Mouse (Mus musculus) heart, adult 2 months (tissue): ENCODE measurements at regions not wholly inside any gene's neighbourhood (a gene's known extent, or its start where the extent isn't known, plus 50 kb on each side); places are given as distances from the start of the nearest gene placed in this dataset.

Experiments
- DNase-seq, 2 experiments: peaks; one replicate each; pipeline ENCODE4 v3.0.0; 2021
- H3K27ac ChIP-seq: fragments of 200-600 bp; 2 replicates; pipeline ENCODE4 v1.8.1; 2022
- H3K27me3 ChIP-seq: fragments of 200-500 bp; 2 replicates; pipeline ENCODE4 v1.6.1; 2012; ENCODE audit warnings: mild to moderate bottlenecking, low read length, inconsistent platforms, mixed read lengths; ENCODE audit not compliant: control insufficient read depth, insufficient read depth
- H3K36me3 ChIP-seq: fragments of 200-500 bp; 2 replicates; pipeline ENCODE4 v1.6.1; 2012; ENCODE audit warnings: low read length, inconsistent platforms; ENCODE audit not compliant: control insufficient read depth, insufficient read depth
- H3K4me1 ChIP-seq: fragments of 200-500 bp; 2 replicates; pipeline ENCODE4 v1.6.1; 2011; ENCODE audit warnings: low read length; ENCODE audit not compliant: control insufficient read depth, insufficient read depth
- H3K4me3 ChIP-seq: fragments of 200-600 bp; 2 replicates; pipeline ENCODE4 v1.8.1; 2022
- H3K79me2 ChIP-seq: fragments of 200-500 bp; replicated peaks from 2 replicates; pipeline ENCODE4 v1.6.1; 2012; ENCODE audit warnings: mild to moderate bottlenecking, inconsistent platforms, low read length, moderate library complexity, mixed read lengths; ENCODE audit not compliant: control insufficient read depth, insufficient read depth
- H3K9ac ChIP-seq: fragments of 200-500 bp; 2 replicates; pipeline ENCODE4 v1.6.1; 2012; ENCODE audit warnings: low read depth, mild to moderate bottlenecking, control low read depth, inconsistent platforms, low read length, mixed read lengths
- CTCF ChIP-seq: fragments of 200-600 bp; IDR thresholded peaks from 2 replicates; pipeline ENCODE4 v1.8.1; 2022; ENCODE audit warnings: antibody characterized with exemption, mild to moderate bottlenecking, moderate library complexity
- EP300 ChIP-seq: fragments of 200-500 bp; IDR thresholded peaks from 2 replicates; pipeline ENCODE4 v1.6.1; 2011; ENCODE audit warnings: low read depth, low read length, control low read depth; ENCODE audit not compliant: insufficient read depth
- POLR2A ChIP-seq: fragments of 200-500 bp; IDR thresholded peaks from 2 replicates; pipeline ENCODE4 v1.6.1; 2011; ENCODE audit warnings: mild to moderate bottlenecking, low read depth, low read length, control low read depth; ENCODE audit not compliant: insufficient read depth
- WGBS: fragments of 180-500 bp; shearing (Covaris S2); methylation state at CpG from one replicate; pipeline ENCODE4 v1.1.7; 2018; 5-methylcytosine and 5-hydroxymethylcytosine counted together
- intact Hi-C: fragments of 180-260 bp; cut with DNase I; formaldehyde crosslinking; loops from one replicate; pipeline ENCODE4 v1.15.1; 2025

- H3K27ac ChIP-seq: no peak overlapping the region
- no peaks in the 10 kb centered on the region for H3K4me1 ChIP-seq
- TF ChIP-seq EP300 (no peak), CTCF (no peak), POLR2A (no peak)
- no peak overlapping the region for H3K9ac ChIP-seq
- WGBS: 57% methylated on average over 5 of the region's 5 CpGs
- no peaks in the 10 kb centered on the region for H3K79me2 ChIP-seq
- DNase-seq: no peak
- H3K36me3 ChIP-seq: no peaks in the 10 kb centered on the region
- intact Hi-C loops: loop anchor here (2.0 to 5.0 kb wide), 5 partner anchors 229 to 754 kb away; partner anchors contain the start of gene Sema5a
- no peak overlapping the region for H3K4me3 ChIP-seq
- H3K27me3 ChIP-seq: no peaks in the 10 kb centered on the region
Measured at GRCm38 (mm10) chr15:32012838-32013237, 164.3 kb upstream of the Tas2r119 start.

- no peak overlapping the region for H3K9ac ChIP-seq
- no peaks in the 10 kb centered on the region for H3K27me3 ChIP-seq
- DNase-seq: no peak
- H3K79me2 ChIP-seq: no peaks in the 10 kb centered on the region
- H3K27ac ChIP-seq: no peak overlapping the region
- H3K4me1 ChIP-seq: no peaks in the 10 kb centered on the region
- no peak overlapping the region for H3K4me3 ChIP-seq
- TF ChIP-seq CTCF: no peak
- TF ChIP-seq POLR2A: no peak
- TF ChIP-seq EP300: no peak
- 71% methylated on average over 4 of the region's 4 CpGs for WGBS
- no peaks in the 10 kb centered on the region for H3K36me3 ChIP-seq
- intact Hi-C loops: no loop called here
Measured at GRCm38 (mm10) chr15:32015169-32015568, 161.9 kb upstream of the Tas2r119 start.

- H3K9ac ChIP-seq: no peak overlapping the region
- no peak for TF ChIP-seq EP300
- no peak overlapping the region for H3K27ac ChIP-seq
- no peaks in the 10 kb centered on the region; the same call in 1 of the 2 replicates for H3K4me1 ChIP-seq
- no peaks in the 10 kb centered on the region for H3K36me3 ChIP-seq
- WGBS: 39% methylated on average over 6 of the region's 6 CpGs
- intact Hi-C loops: no loop called here
- H3K4me3 ChIP-seq: no peak overlapping the region
- no peaks in the 10 kb centered on the region for H3K79me2 ChIP-seq
- no peaks in the 10 kb centered on the region for H3K27me3 ChIP-seq
- no peak for DNase-seq
Measured at GRCm38 (mm10) chr15:32020323-32021008, 156.6 kb upstream of the Tas2r119 start.

GRCm38 (mm10) chr15:32021009-32021602 lies 156.0 kb upstream of the Tas2r119 start:
- Histone ChIP-seq H3K9ac (no peak overlapping the region), H3K36me3 (no peaks in the 10 kb centered on the region), H3K27me3 (no peaks in the 10 kb centered on the region), H3K27ac (no peak overlapping the region), H3K4me3 (no peak overlapping the region), H3K4me1 (no peaks in the 10 kb centered on the region; the same call in 1 of the 2 replicates), H3K79me2 (no peaks in the 10 kb centered on the region)
- DNase-seq: no peak
- intact Hi-C loops: no loop called here
- 68% methylated on average over 5 of the region's 5 CpGs for WGBS
- no peak for TF ChIP-seq EP300
- TF ChIP-seq CTCF: no peak
- no peak for TF ChIP-seq POLR2A

- H3K27me3 ChIP-seq: no peaks in the 10 kb centered on the region
- no peak overlapping the region for H3K27ac ChIP-seq
- no peak overlapping the region for H3K4me3 ChIP-seq
- no peaks in the 10 kb centered on the region for H3K79me2 ChIP-seq
- H3K9ac ChIP-seq: no peak overlapping the region
- TF ChIP-seq POLR2A (no peak), EP300 (no peak), CTCF (no peak)
- DNase-seq: no peak
- H3K4me1 ChIP-seq: no peaks in the 10 kb centered on the region
- H3K36me3 ChIP-seq: no peaks in the 10 kb centered on the region
- intact Hi-C loops: no loop called here
- WGBS: 76% methylated on average over 1 of the region's 1 CpGs
Measured at GRCm38 (mm10) chr15:32034091-32034490, 143.0 kb upstream of the Tas2r119 start.

- WGBS: 44% methylated on average over 7 of the region's 7 CpGs
- no peak overlapping the region for H3K9ac ChIP-seq
Measured at GRCm38 (mm10) chr15:32034790-32035189, 142.3 kb upstream of the Tas2r119 start.

More at GRCm38 (mm10) chr15:32034790-32035189, 142.3 kb upstream of the Tas2r119 start:
- Histone ChIP-seq H3K27me3 (no peaks in the 10 kb centered on the region), H3K79me2 (no peaks in the 10 kb centered on the region), H3K27ac (no peak overlapping the region), H3K4me1 (no peaks in the 10 kb centered on the region), H3K36me3 (no peaks in the 10 kb centered on the region), H3K4me3 (no peak overlapping the region)
- TF ChIP-seq CTCF: no peak
- TF ChIP-seq POLR2A: no peak
- TF ChIP-seq EP300: no peak
- no peak for DNase-seq
- intact Hi-C loops: no loop called here
